Mouse (Mus musculus): Measurements from ENCODE around the gene Slc41a2.

Slc41a2 gene

GRCm38 (mm10) chr10:83320396-83320795 is 17.3 kb downstream of the Slc41a2 start:
- in situ Hi-C loops (cut with MboI; ENCODE audit: low sequenced_read_pairs): no loop called here

GRCm38 (mm10) chr10:83313033-83313432 is 24.6 kb downstream of the Slc41a2 start:
- in situ Hi-C loops (cut with MboI; ENCODE audit: low sequenced_read_pairs): no loop called here

GRCm38 (mm10) chr10:83310356-83310755 is 27.3 kb downstream of the Slc41a2 start:
- in situ Hi-C loops (cut with MboI; ENCODE audit: low sequenced_read_pairs): no loop called here

GRCm38 (mm10) chr10:83301687-83302086 is 36.0 kb downstream of the Slc41a2 start:
- in situ Hi-C loops (cut with MboI; ENCODE audit: low sequenced_read_pairs): no loop called here

GRCm38 (mm10) chr10:83301054-83301453 is 36.6 kb downstream of the Slc41a2 start:
- in situ Hi-C loops (cut with MboI; ENCODE audit: low sequenced_read_pairs): no loop called here

- in situ Hi-C loops (cut with MboI; ENCODE audit: low sequenced_read_pairs): no loop called here
Measured at GRCm38 (mm10) chr10:83297017-83297416, 40.7 kb downstream of the Slc41a2 start.

- in situ Hi-C loops (cut with MboI; ENCODE audit: low sequenced_read_pairs): no loop called here
Measured at GRCm38 (mm10) chr10:83294746-83295145, 42.9 kb downstream of the Slc41a2 start.

GRCm38 (mm10) chr10:83293352-83293751 is 44.3 kb downstream of the Slc41a2 start:
- in situ Hi-C loops (cut with MboI; ENCODE audit: low sequenced_read_pairs): no loop called here

GRCm38 (mm10) chr10:83291731-83292130 is 46.0 kb downstream of the Slc41a2 start:
- in situ Hi-C loops (cut with MboI; ENCODE audit: low sequenced_read_pairs): no loop called here

GRCm38 (mm10) chr10:83287828-83288227 is 49.9 kb downstream of the Slc41a2 start:
- in situ Hi-C loops (cut with MboI; ENCODE audit: low sequenced_read_pairs): no loop called here

- in situ Hi-C loops (cut with MboI; ENCODE audit: low sequenced_read_pairs): no loop called here
Measured at GRCm38 (mm10) chr10:83286399-83286798, 51.3 kb downstream of the Slc41a2 start.

- in situ Hi-C loops (cut with MboI; ENCODE audit: low sequenced_read_pairs): no loop called here
Measured at GRCm38 (mm10) chr10:83285724-83286256, 51.9 kb downstream of the Slc41a2 start.

- in situ Hi-C loops (cut with MboI; ENCODE audit: low sequenced_read_pairs): no loop called here
Measured at GRCm38 (mm10) chr10:83284916-83285315, 52.8 kb downstream of the Slc41a2 start.

GRCm38 (mm10) chr10:83266731-83267130 is 71.0 kb downstream of the Slc41a2 start:
- in situ Hi-C loops (cut with MboI; ENCODE audit: low sequenced_read_pairs): no loop called here

GRCm38 (mm10) chr10:83266241-83266640 is 71.4 kb downstream of the Slc41a2 start:
- in situ Hi-C loops (cut with MboI; ENCODE audit: low sequenced_read_pairs): no loop called here

GRCm38 (mm10) chr10:83264680-83265079 is 73.0 kb downstream of the Slc41a2 start:
- in situ Hi-C loops (cut with MboI; ENCODE audit: low sequenced_read_pairs): no loop called here

GRCm38 (mm10) chr10:83264056-83264455 is 73.6 kb downstream of the Slc41a2 start:
- in situ Hi-C loops (cut with MboI; ENCODE audit: low sequenced_read_pairs): no loop called here

- in situ Hi-C loops (cut with MboI; ENCODE audit: low sequenced_read_pairs): no loop called here
Measured at GRCm38 (mm10) chr10:83261264-83261663, 76.4 kb downstream of the Slc41a2 start.

GRCm38 (mm10) chr10:83251377-83251776 is 86.3 kb downstream of the Slc41a2 start:
- in situ Hi-C loops (cut with MboI; ENCODE audit: low sequenced_read_pairs): no loop called here

- in situ Hi-C loops (cut with MboI; ENCODE audit: low sequenced_read_pairs): no loop called here
Measured at GRCm38 (mm10) chr10:83248036-83248435, 89.6 kb downstream of the Slc41a2 start.

- in situ Hi-C loops (cut with MboI; ENCODE audit: low sequenced_read_pairs): no loop called here
Measured at GRCm38 (mm10) chr10:83245720-83246119, 92.0 kb downstream of the Slc41a2 start.

- in situ Hi-C loops (cut with MboI; ENCODE audit: low sequenced_read_pairs): no loop called here
Measured at GRCm38 (mm10) chr10:83244131-83244530, 93.6 kb downstream of the Slc41a2 start.

- in situ Hi-C loops (cut with MboI; ENCODE audit: low sequenced_read_pairs): no loop called here
Measured at GRCm38 (mm10) chr10:83242106-83242686, 95.5 kb downstream of the Slc41a2 start.
